Mouse (Mus musculus): ENCODE measurements at regions not wholly inside any gene's neighbourhood (a gene's known extent, or its start where the extent isn't known, plus 50 kb on each side); places are given as distances from the start of the nearest gene placed in this dataset.

DNA sequence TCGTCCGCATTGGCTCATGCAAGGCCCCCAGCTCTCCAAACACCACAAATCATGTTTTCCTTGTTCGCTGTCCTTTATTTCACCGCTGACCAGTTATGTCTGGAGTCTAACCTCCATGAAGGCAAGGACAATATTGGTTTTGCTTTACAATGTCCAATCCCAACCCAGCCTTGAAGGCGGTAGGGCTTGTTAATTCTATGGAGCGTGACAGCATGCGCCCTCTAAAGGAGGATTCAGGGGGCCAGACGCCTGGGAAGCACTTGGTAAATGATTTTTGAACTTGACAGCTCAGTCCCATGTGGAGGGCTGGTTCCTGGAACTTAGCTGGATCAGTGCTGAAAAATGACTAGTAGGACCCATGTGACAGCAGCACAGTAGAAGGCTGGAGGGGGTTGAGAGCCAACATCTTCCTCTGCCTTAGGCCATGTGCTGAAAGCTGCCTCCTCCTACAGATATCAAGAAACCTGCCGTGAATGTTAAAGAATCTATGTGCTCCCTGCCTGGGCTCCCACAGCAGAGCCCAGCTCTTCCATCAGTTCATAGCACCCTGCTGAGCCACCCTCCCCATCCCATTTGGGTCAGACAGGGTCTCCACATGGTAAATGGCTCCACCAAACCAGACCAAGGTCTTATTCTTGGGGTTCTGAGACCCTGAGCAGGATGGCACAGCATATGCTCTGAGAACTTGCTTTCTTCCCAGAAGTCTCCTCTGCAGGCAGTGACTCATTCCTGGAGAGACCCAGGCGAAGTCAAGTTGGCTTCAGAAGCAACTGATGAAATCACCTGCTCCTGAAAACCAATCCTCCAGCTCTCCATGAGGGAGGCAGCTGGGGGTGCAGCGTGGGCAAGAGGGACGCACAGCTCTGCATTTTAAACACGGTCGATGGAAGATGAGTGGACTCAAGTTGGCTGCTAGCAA is 148.3 kb downstream of the Fgf18 start:
- TF ChIP-seq CTCF (IDR thresholded peaks at IDR 0.05; ENCODE audit: control insufficient read depth, insufficient read depth, insufficient read length) = no peak
- no peak for TF ChIP-seq MAX (IDR thresholded peaks at IDR 0.05)

Data from C2C12 (cell line).